Mouse (Mus musculus): Measurements from ENCODE around the gene Hoxb6.
A peak's percentile ranks its signal among the peaks of the same experiment; 100 is the strongest.

GRCm38 (mm10) chr11:96311520-96312417 lies 19.5 kb downstream of the Hoxb6 start:
- TF ChIP-seq POLR2A (IDR thresholded peaks at IDR 0.05; ENCODE audit: borderline replicate concordance, low read depth, low read length) (no peak), CTCF (IDR thresholded peaks at IDR 0.05; ENCODE audit: low read depth, low read length) (peak; percentile 66)
